Mouse (Mus musculus): Measurements from ENCODE around the gene Pin1rt1.

The Pin1rt1 gene

GRCm38 (mm10) chr2:104716279-104716678 is at the start of gene Pin1rt1:
TSS of gene Pin1rt1 (minus strand) at chr2:104716379.
- DNase-seq: no peak

GRCm38 (mm10) chr2:104764018-104764417 is 47.8 kb upstream of the Pin1rt1 start:
- no peak for DNase-seq

- DNase-seq: no peak
Measured at GRCm38 (mm10) chr2:104763134-104763703, 47.0 kb upstream of the Pin1rt1 start.

- no peak for DNase-seq
Measured at GRCm38 (mm10) chr2:104750611-104751010, 34.4 kb upstream of the Pin1rt1 start.

- no peak for DNase-seq
Measured at GRCm38 (mm10) chr2:104748652-104749183, 32.5 kb upstream of the Pin1rt1 start.

DNA sequence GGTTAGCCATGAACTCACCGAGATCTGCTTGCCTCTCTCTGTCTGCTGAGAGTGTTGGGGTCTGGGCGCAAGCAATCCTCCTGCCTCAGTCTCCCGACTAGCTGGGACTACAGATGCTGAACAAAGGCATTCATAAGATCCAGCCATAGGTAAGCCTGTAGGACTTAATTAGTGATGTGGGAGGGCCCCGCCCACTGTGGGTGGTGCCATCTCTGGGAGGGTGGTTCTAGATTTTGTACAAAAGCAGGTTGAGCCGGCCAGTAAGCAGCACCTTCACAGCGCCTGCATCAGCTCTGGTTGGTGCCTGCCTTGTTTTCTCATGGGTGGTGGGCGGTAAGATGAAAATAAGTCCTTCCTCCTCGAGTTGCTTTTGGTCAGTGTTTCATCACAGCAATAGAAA is 30.1 kb upstream of the Pin1rt1 start:
- DNase-seq: no peak

GRCm38 (mm10) chr2:104743971-104744370 is 27.8 kb upstream of the Pin1rt1 start:
- no peak for DNase-seq

- no peak for DNase-seq
Measured at GRCm38 (mm10) chr2:104743160-104743559, 27.0 kb upstream of the Pin1rt1 start.

GRCm38 (mm10) chr2:104742741-104743064 is 26.5 kb upstream of the Pin1rt1 start, which contains the start of gene Depdc7:
TSS of gene Depdc7 (minus strand) at chr2:104742878.
- peak; percentile 83 for DNase-seq

- DNase-seq: no peak
Measured at GRCm38 (mm10) chr2:104741896-104742740, 25.9 kb upstream of the Pin1rt1 start.

DNA sequence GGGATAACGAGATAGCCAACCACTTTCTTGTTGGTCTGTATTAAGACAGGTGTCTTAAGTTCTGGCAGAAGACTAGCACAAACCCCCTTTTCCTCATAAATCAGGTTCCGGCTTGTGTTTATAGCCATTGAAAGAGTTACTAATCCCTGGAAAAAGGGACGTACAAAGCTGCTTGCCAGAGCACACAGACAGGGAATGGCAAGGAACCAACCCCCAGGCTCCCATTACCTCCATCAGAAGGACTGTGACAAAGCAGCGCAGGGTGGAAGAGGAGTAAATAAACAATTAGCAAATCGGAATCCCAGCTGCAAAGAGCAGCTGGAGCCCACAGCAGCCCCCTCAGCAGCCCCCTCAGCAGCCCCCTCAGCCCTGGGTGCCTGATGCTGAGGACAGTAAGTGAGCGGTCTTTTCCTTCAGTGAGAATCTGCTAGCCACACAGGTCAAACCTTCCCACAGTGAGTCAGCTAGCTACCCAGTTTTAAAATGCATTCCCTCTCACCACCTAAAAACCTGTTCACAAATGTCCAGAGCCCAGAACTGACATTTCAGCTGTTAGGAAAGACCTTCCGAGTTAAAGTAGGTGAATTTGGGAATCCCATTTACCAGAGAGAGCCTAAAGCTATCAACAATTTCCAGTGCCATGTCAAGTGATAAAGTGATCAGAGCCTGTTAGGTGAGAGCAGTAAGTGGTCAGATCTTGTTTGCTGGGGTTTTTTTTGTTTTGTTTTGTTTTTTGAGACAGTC is 25.0 kb upstream of the Pin1rt1 start:
- DNase-seq: no peak

- DNase-seq: no peak
Measured at GRCm38 (mm10) chr2:104740248-104740949, 24.2 kb upstream of the Pin1rt1 start.

- no peak for DNase-seq
Measured at GRCm38 (mm10) chr2:104739691-104740090, 23.5 kb upstream of the Pin1rt1 start.

DNA sequence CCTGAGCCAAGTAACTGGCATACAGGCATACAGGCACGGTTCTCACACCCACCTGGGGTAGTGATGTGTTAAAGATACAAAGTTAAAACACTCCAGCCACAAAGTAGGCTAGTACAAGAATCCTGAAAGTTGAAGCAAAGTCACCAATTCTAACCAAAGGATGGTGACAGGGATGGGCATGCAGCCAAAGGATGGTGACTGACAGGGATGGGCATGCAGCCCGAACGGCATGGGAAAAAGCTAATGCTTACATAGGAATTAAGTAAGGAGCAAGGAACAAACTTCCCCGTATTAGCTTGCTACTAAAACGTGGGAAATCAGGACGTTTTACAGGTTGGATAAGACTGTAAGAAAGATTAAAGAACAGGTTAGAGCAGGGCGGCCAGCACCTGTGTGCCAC is 20.1 kb upstream of the Pin1rt1 start:
- DNase-seq: no peak

DNA sequence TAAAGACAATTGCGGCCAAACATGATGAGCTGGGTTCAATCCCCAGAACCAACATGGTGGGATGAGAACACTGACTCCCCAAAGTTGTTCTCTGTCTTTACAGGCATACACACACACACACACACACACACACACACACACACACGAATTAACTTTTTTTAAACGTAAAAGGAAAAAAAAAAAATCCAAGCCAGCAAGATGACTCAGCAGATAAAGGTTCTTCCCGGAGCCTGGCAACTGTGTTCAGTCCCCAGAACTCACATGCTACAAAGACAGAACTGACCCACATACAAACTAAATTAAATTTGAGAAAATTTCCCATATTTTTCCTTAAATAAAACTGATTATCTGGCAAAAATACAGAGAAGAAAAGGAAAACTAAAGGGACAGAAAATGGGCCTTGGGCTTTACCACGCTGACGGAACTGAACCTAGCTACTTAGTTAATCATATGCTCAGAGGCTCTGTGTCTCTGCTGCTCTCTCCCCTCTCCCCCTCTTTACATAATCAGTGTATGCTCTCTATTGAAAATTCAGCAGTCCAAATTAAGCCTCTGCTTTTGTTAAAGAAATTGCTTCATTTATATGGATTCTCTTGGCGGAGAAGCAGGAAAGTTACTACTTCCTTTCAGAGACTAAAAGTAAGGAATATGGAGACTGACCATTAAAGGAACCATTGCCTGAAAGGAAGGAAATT is 16.5 kb upstream of the Pin1rt1 start:
- DNase-seq: no peak

GRCm38 (mm10) chr2:104732033-104732444 is 15.9 kb upstream of the Pin1rt1 start:
- no peak for DNase-seq

- no peak for DNase-seq
Measured at GRCm38 (mm10) chr2:104727369-104727768, 11.2 kb upstream of the Pin1rt1 start.

- no peak for DNase-seq
Measured at GRCm38 (mm10) chr2:104722021-104722420, 5.8 kb upstream of the Pin1rt1 start.

DNA sequence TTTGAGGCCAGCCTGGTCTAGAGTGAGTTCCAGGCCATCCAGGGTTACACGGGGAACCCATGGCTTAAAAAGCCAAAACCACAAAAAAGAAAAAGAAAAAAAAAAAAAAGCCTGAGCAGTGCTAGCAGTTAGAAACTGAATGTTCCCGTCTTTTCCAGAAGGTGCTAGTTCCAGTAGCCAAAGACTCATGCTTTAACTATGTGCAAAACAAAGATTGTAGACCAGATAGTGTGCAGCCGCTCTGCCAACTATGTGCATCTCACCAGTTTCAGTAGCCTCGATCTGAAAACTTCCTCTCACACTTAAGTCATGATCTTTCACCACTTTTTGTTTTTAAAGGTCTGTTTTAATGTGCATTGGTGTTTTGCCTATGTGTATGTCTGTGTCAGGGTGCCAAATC is 1.6 kb upstream of the Pin1rt1 start:
- DNase-seq: no peak

DNA sequence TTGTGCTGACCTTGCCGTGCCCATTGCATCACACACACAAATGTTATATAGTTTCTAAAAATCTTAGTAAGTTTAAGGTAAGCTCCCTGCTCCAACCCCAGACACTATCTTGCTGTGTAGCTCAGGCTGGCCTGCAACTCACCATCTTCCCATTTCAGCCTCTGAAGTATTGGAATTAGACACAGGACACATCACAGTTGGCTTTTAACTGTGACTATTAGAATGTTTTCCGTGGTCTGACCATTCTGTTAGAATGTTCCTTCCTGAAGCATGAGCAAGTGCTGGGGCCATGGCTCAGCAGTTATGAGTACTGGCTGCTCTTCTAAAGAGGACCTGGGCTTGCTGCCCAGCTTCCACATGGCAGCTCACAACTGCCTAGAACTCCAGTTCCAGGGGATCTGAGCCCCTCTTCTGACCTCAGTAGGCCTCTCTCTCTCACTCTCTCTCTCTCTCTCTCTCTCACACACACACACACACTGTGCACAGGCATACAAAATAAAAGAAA is 1.1 kb upstream of the Pin1rt1 start:
- no peak for DNase-seq

GRCm38 (mm10) chr2:104714254-104714691 is 1.9 kb downstream of the Pin1rt1 start:
- DNase-seq: peak; percentile 78

DNA sequence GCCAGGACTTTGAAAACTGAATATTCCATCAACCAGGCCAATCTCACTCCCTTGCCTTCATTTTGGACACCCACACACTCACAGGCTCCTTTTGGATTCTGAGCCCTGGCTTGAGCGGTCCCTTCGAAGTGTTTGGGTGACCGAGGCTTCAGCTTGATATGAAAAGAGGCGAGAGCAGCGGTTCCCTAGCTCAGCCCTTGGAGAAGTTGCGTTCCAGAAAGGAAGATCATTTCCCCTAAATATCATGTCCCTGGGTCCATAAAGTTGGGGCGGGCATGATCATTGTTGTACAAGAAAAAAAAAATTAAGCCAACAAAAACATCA is 3.7 kb downstream of the Pin1rt1 start:
- DNase-seq: no peak
